Mouse (Mus musculus) erythroblast, embryonic 14.5 days (primary cell): ENCODE data around the gene Chaf1a.

Experiments
- GATA1 ChIP-seq: IDR thresholded peaks from 2 replicates; pipeline ENCODE4 v1.6.1; 2012; ENCODE audit warnings: low read length, inconsistent platforms, mixed read lengths
- TAL1 ChIP-seq: IDR thresholded peaks from 3 replicates; pipeline ENCODE4 v1.6.1; 2012; ENCODE audit warnings: low read length, inconsistent platforms, mixed read lengths

- TF ChIP-seq GATA1 (no peak), TAL1 (no peak)
Measured at GRCm38 (mm10) chr17:56111021-56111420, 70.8 kb downstream of the Chaf1a start.
